In genomic region chr2:10121826-10122225, GRCm38 (mm10) we compare ENCODE assay signal across 24 mouse cellular contexts. TPM values are rescaled to one million over a fixed set of nuclear protein-coding genes. Genes with fewer than 3 reads are reported as not detected.
A peak's percentile ranks its signal among the peaks of the same experiment; 100 is the strongest.
DNase-seq lines count a peak whose midpoint lies in the region; ATAC-seq and TF ChIP-seq lines count a peak whose summit lies in the region.
"Had no signal": no experiment of that assay in that cellular context is flagged by ENCODE, and none has a peak within 500 bp of the region (broad histone marks: within the 10 kb centered on the region; RNA-seq: fewer than 3 reads in every experiment).

No protein-coding gene starts in this region.

- POLR2A ChIA-PET in Patski (lab: Charles Lee): no interaction called here

- H3K9ac ChIP-seq in midbrain, embryonic 14.5 days (replicated peaks; ENCODE audit: low read length): no peak overlapping the region
- H3K9ac ChIP-seq: embryonic facial prominence, embryonic 12.5 days; forebrain, embryonic 13.5 days; heart, embryonic 13.5 days; hindbrain, embryonic 12.5 days had no signal

- peak; percentile 85 for ATAC-seq in Patski
- no peak for ATAC-seq in midbrain, embryonic 14.5 days (ENCODE audit: low FRiP score, low TSS enrichment)
- ATAC-seq: forebrain, embryonic 13.5 days; hindbrain, embryonic 16.5 days; inflammation-experienced regulatory T-cells, adult 6 months; intestine, postnatal 0 days had no signal

- TF ChIP-seq CTCF in Patski (IDR thresholded peaks at IDR 0.05): peak; percentile 24

- DNase-seq in adrenal gland, postnatal 10 days: peak; percentile 24
- DNase-seq in adrenal gland, adult 8-10 months: no peak
- DNase-seq in Patski (ENCODE audit: low read depth, low spot score): no peak
- peak; percentile 56 for DNase-seq in brain, adult 2 months (ENCODE audit: low read depth, low spot score)
- no peak for DNase-seq in midbrain, embryonic 14.5 days
- DNase-seq in T-cell, adult 2 months (ENCODE audit: low spot score): no peak
- no peak for DNase-seq in ovary, postnatal 10 days (ENCODE audit: low spot score)
- DNase-seq: cerebellum, adult 11-12 months; cerebellum, adult 9-10 months; cerebellum, postnatal 25 days; gastrocnemius, adult 2 months; gastrocnemius, postnatal 25 days; heart, postnatal 4 days; kidney, adult 8-10 months had no signal

- H3K27me3 ChIP-seq in Patski: no peaks in the 10 kb centered on the region
- H3K27me3 ChIP-seq in midbrain, embryonic 14.5 days (ENCODE audit: control insufficient read depth, insufficient read depth, low read length): no peaks in the 10 kb centered on the region
- H3K27me3 ChIP-seq: embryonic facial prominence, embryonic 12.5 days; forebrain, embryonic 13.5 days; hindbrain, embryonic 12.5 days had no signal

- no peaks in the 10 kb centered on the region for H3K36me3 ChIP-seq in midbrain, embryonic 14.5 days (ENCODE audit: control insufficient read depth, insufficient read depth, low read length)
- H3K36me3 ChIP-seq: embryonic facial prominence, embryonic 12.5 days; heart, embryonic 13.5 days; hindbrain, embryonic 12.5 days had no signal

- no peak overlapping the region for H3K4me2 ChIP-seq in midbrain, embryonic 14.5 days (ENCODE audit: low read length)
- H3K4me2 ChIP-seq: embryonic facial prominence, embryonic 12.5 days; forebrain, embryonic 13.5 days; heart, embryonic 13.5 days; hindbrain, embryonic 12.5 days had no signal

- CTCF ChIA-PET in Patski (lab: Charles Lee): interaction anchor here (0.7 kb wide), 1 partner anchor 23 kb away, joined by 4 read pairs; no protein-coding TSS in a partner anchor

- no peaks in the 10 kb centered on the region for H3K4me1 ChIP-seq in midbrain, embryonic 14.5 days (ENCODE audit: control insufficient read depth, insufficient read depth, low read length)
- H3K4me1 ChIP-seq: embryonic facial prominence, embryonic 12.5 days; forebrain, embryonic 13.5 days; heart, embryonic 13.5 days; hindbrain, embryonic 12.5 days had no signal

- no peak overlapping the region for H3K4me3 ChIP-seq in midbrain, embryonic 14.5 days (replicated peaks; ENCODE audit: low read depth, low read length)
- H3K4me3 ChIP-seq: embryonic facial prominence, embryonic 12.5 days; forebrain, embryonic 13.5 days; gastrocnemius, adult 2 months; heart, embryonic 13.5 days; hindbrain, embryonic 12.5 days had no signal

- no peak overlapping the region for H3K27ac ChIP-seq in midbrain, embryonic 14.5 days (replicated peaks; ENCODE audit: low read depth, low read length)
- H3K27ac ChIP-seq: embryonic facial prominence, embryonic 12.5 days; forebrain, embryonic 13.5 days; gastrocnemius, adult 2 months; heart, embryonic 13.5 days; hindbrain, embryonic 12.5 days had no signal

- 70% methylated on average over 3 of the region's 3 CpGs for WGBS in midbrain, embryonic 14.5 days

- in situ Hi-C loops in Patski (cut with MboI; ENCODE audit: low pct_unique_long_range_greater_than_20kb): no loop called here

- no peaks in the 10 kb centered on the region for H3K9me3 ChIP-seq in midbrain, embryonic 14.5 days (ENCODE audit: control insufficient read depth, low read length)
- H3K9me3 ChIP-seq: embryonic facial prominence, embryonic 12.5 days; forebrain, embryonic 13.5 days; heart, embryonic 13.5 days; hindbrain, embryonic 12.5 days had no signal

RNA-seq across cellular contexts. Expression of gene Itih2, which starts 9.4 kb away (rescaled TPM):
- 100 to 1,000 TPM; 190 to 443 TPM for total RNA-seq in adrenal gland, postnatal 10 days (2021)
- total RNA-seq in adrenal gland, adult 8-10 months (2022): 10 to 100 TPM in 2 of 4 experiments, 1 to 10 TPM in 2; 9.3 to 11.1 (median 10.1) TPM
- polyA plus RNA-seq in Patski (2021): 0.01 TPM
- polyA plus RNA-seq in midbrain, embryonic 14.5 days (2014; fragmentation: Nextera tagmentation; extraction: Ambion mirVana): 1.1 TPM in 1 of 2 replicates, not detected in the other
- total RNA-seq: granulocyte monocyte progenitor cell, adult 5-6 weeks; MEL had no signal
- polyA plus RNA-seq: C2C12; inflammation-experienced regulatory T-cells, adult 6 months had no signal

RNA-seq across cellular contexts. Expression of gene Itih5, which starts 31.5 kb away (rescaled TPM):
- 10 to 100 TPM; 43.5 to 46.6 TPM for total RNA-seq in adrenal gland, postnatal 10 days (2021)
- total RNA-seq in adrenal gland, adult 8-10 months (2022): 10 to 100 TPM; 25.9 to 65.0 (median 44.1) TPM
- polyA plus RNA-seq in Patski (2021): not detected
- polyA plus RNA-seq in midbrain, embryonic 14.5 days (2014; fragmentation: Nextera tagmentation; extraction: Ambion mirVana): 1.3 and 7.7 TPM in 2 replicates
- total RNA-seq: MEL had no signal
- polyA plus RNA-seq: C2C12 had no signal

RNA-seq across cellular contexts. Expression of gene Kin, which starts 41.4 kb away (rescaled TPM):
- total RNA-seq in adrenal gland, postnatal 10 days (2021): 10 to 100 TPM; 16.5 to 20.0 TPM
- total RNA-seq in adrenal gland, adult 8-10 months (2022): 10 to 100 TPM; 12.3 to 18.2 (median 15.6) TPM
- polyA plus RNA-seq in Patski (2021): 24.1 TPM
- 33.9 and 34.2 TPM in 2 replicates for polyA plus RNA-seq in midbrain, embryonic 14.5 days (2014; fragmentation: Nextera tagmentation; extraction: Ambion mirVana)

RNA-seq across cellular contexts. Expression of gene Atp5c1, which starts 41.5 kb away (rescaled TPM):
- total RNA-seq in adrenal gland, postnatal 10 days (2021): 100 to 1,000 TPM; 597 to 695 TPM
- total RNA-seq in adrenal gland, adult 8-10 months (2022): 100 to 1,000 TPM; 232 to 390 (median 312) TPM
- 617 TPM for polyA plus RNA-seq in Patski (2021)
- 577 and 596 TPM in 2 replicates for polyA plus RNA-seq in midbrain, embryonic 14.5 days (2014; fragmentation: Nextera tagmentation; extraction: Ambion mirVana)

Comparison
In these comparisons a context has a peak if more than half of its experiments do, and no peak if none do; other contexts are left out.
1. DNase-seq: peak in adrenal gland, postnatal 10 days (single experiment) and brain, adult 2 months (single experiment); none in adrenal gland, adult 8-10 months (single experiment), Patski (single experiment), midbrain, embryonic 14.5 days (single experiment), T-cell, adult 2 months (single experiment) and ovary, postnatal 10 days (single experiment).
2. RNA of gene Itih2, which starts 9.4 kb away (total RNA-seq): 190 to 443 TPM in adrenal gland, postnatal 10 days; 9.3 to 11.1 TPM in adrenal gland, adult 8-10 months; every median in the first group is over 10 times any median in the second.